Comparison of ENCODE assay signal across 10 mouse cellular contexts in genomic region chr12:32009267-32009984, GRCm38 (mm10). TPM values are rescaled to one million over a fixed set of nuclear protein-coding genes. Genes with fewer than 3 reads are reported as not detected.
DNase-seq lines count a peak whose midpoint lies in the region; ATAC-seq and TF ChIP-seq lines count a peak whose summit lies in the region.
"Had no signal": no experiment of that assay in that cellular context is flagged by ENCODE, and none has a peak within 500 bp of the region (broad histone marks: within the 10 kb centered on the region; RNA-seq: fewer than 3 reads in every experiment).

No protein-coding gene starts in this region.

- peaks cover 5% of the 10 kb centered on the region for H3K4me1 ChIP-seq in embryonic facial prominence, embryonic 13.5 days

- H3K36me3 ChIP-seq in embryonic facial prominence, embryonic 13.5 days, result peaks cover 3% of the 10 kb centered on the region; the same call in 1 of the 2 replicates

- ATAC-seq in Patski, result peak; percentile 54
- no peak for ATAC-seq in embryonic facial prominence, embryonic 13.5 days (ENCODE audit: insufficient number of reproducible peaks, insufficient read depth, low FRiP score, low TSS enrichment, low read depth)
- peak; percentile 15 for ATAC-seq in megakaryocyte, adult 5-6 weeks (ENCODE audit: poor library complexity, severe bottlenecking)
- ATAC-seq: lung, postnatal 0 days had no signal

- H3K4me3 ChIP-seq in embryonic facial prominence, embryonic 13.5 days, result no peak overlapping the region

- CTCF ChIA-PET in Patski (lab: Charles Lee), result no interaction called here

- H3K27ac ChIP-seq in embryonic facial prominence, embryonic 13.5 days, result peak overlapping the region; percentile 23; the same call in 1 of the 2 replicates

- H3K9ac ChIP-seq in embryonic facial prominence, embryonic 13.5 days, result no peak overlapping the region

- no peaks in the 10 kb centered on the region for H3K27me3 ChIP-seq in Patski
- no peaks in the 10 kb centered on the region for H3K27me3 ChIP-seq in embryonic facial prominence, embryonic 13.5 days

- DNase-seq in lung, postnatal 36 days, result peak; percentile 20
- no peak for DNase-seq in lung, postnatal 10 days
- DNase-seq in Patski (ENCODE audit: low read depth, low spot score), result peak; percentile 30
- DNase-seq in ovary, postnatal 10 days (ENCODE audit: low spot score), result no peak
- DNase-seq in left cerebral cortex, postnatal 4 days, result no peak
- no peak for DNase-seq in retina, postnatal 1 day
- DNase-seq: gastrocnemius, postnatal 36 days had no signal

- intact Hi-C loops in left cerebral cortex, postnatal 4 days (cut with DNase I), result no loop called here

- no peak overlapping the region; the same call in 1 of the 2 replicates for H3K4me2 ChIP-seq in embryonic facial prominence, embryonic 13.5 days

- POLR2A ChIA-PET in Patski (lab: Charles Lee), result no interaction called here

- peaks cover 7% of the 10 kb centered on the region for H3K9me3 ChIP-seq in embryonic facial prominence, embryonic 13.5 days

- WGBS in embryonic facial prominence, embryonic 13.5 days, result 12% methylated on average over 8 of the region's 8 CpGs

- no peak for TF ChIP-seq CTCF in Patski (IDR thresholded peaks at IDR 0.05)

- in situ Hi-C loops in Patski (cut with MboI; ENCODE audit: low pct_unique_long_range_greater_than_20kb), result no loop called here

RNA-seq across cellular contexts. Expression of gene Prkar2b, which starts 51.7 kb away (rescaled TPM):
- 59.1 TPM for polyA plus RNA-seq in Patski (2021)
- polyA plus RNA-seq in embryonic facial prominence, embryonic 13.5 days (2015; fragmentation: Nextera tagmentation; extraction: Ambion mirVana), result 37.3 and 38.1 TPM in 2 replicates
- 41.4 and 43.6 TPM in 2 replicates for total RNA-seq in megakaryocyte, adult 5-6 weeks (2015)
- total RNA-seq in megakaryocyte, adult 5-6 weeks (2017), result 36.2 and 45.2 TPM in 2 replicates
- 100 to 1,000 TPM; 238 to 255 TPM for total RNA-seq in left cerebral cortex, postnatal 4 days (2021)

RNA-seq across cellular contexts. Expression of gene Hbp1, which starts 59.1 kb away (rescaled TPM):
- polyA plus RNA-seq in Patski (2021), result 66.0 TPM
- 124 and 131 TPM in 2 replicates for polyA plus RNA-seq in embryonic facial prominence, embryonic 13.5 days (2015; fragmentation: Nextera tagmentation; extraction: Ambion mirVana)
- total RNA-seq in megakaryocyte, adult 5-6 weeks (2015), result 80.3 and 81.1 TPM in 2 replicates
- total RNA-seq in megakaryocyte, adult 5-6 weeks (2017), result 63.7 and 63.9 TPM in 2 replicates
- total RNA-seq in left cerebral cortex, postnatal 4 days (2021), result 10 to 100 TPM; 20.5 to 21.6 TPM

Comparison
In these comparisons a context has a peak if more than half of its experiments do, and no peak if none do; other contexts are left out.
1. DNase-seq: peak in lung, postnatal 36 days (single experiment) and Patski (single experiment); none in lung, postnatal 10 days (single experiment), ovary, postnatal 10 days (single experiment), left cerebral cortex, postnatal 4 days (single experiment) and retina, postnatal 1 day (single experiment).
2. RNA of gene Prkar2b, which starts 51.7 kb away (total RNA-seq): 238 to 255 TPM in left cerebral cortex, postnatal 4 days; 36.2 to 45.2 TPM in megakaryocyte, adult 5-6 weeks; every median in the first group is over 4 times any median in the second.